Mouse (Mus musculus) embryonic facial prominence, embryonic 15.5 days (tissue): ENCODE data around the gene Slc30a3. TPM values are rescaled to one million over a fixed set of nuclear protein-coding genes. Genes with fewer than 3 reads are reported as not detected.
A peak's percentile ranks its signal among the peaks of the same experiment; 100 is the strongest.

Source experiments
- ATAC-seq: fragments of 200-750 bp; cut with Nextera tagmentation; 2 replicates; pipeline ENCODE4 v1.8.0; 2017; ENCODE audit warnings: low read depth, moderate TSS enrichment; ENCODE audit not compliant: insufficient number of reproducible peaks, low FRiP score, low TSS enrichment
- H3K27ac ChIP-seq: fragments of 300-500 bp; sonication (generic); replicated peaks from 2 replicates; pipeline ENCODE4 v1.5.1; 2015; ENCODE audit warnings: mild to moderate bottlenecking, inconsistent platforms
- H3K27me3 ChIP-seq: fragments of 300-500 bp; sonication (generic); 2 replicates; pipeline ENCODE4 v1.6.1; 2015; ENCODE audit warnings: inconsistent platforms
- H3K36me3 ChIP-seq: fragments of 300-500 bp; sonication (generic); 2 replicates; pipeline ENCODE4 v1.6.1; 2015; ENCODE audit warnings: mild to moderate bottlenecking, inconsistent platforms
- H3K4me1 ChIP-seq: fragments of 300-500 bp; sonication (generic); 2 replicates; pipeline ENCODE4 v1.6.1; 2015; ENCODE audit warnings: inconsistent platforms
- H3K4me2 ChIP-seq: fragments of 300-500 bp; sonication (generic); replicated peaks from 2 replicates; pipeline ENCODE4 v1.6.1; 2015; ENCODE audit warnings: mild to moderate bottlenecking, inconsistent platforms
- H3K4me3 ChIP-seq: fragments of 300-500 bp; sonication (generic); replicated peaks from 2 replicates; pipeline ENCODE4 v1.5.1; 2015; ENCODE audit warnings: mild to moderate bottlenecking, inconsistent platforms
- H3K9ac ChIP-seq: fragments of 300-500 bp; sonication (generic); 2 replicates; pipeline ENCODE4 v1.6.1; 2015; ENCODE audit warnings: inconsistent platforms
- H3K9me3 ChIP-seq: fragments of 300-500 bp; sonication (generic); replicated peaks from 2 replicates; pipeline ENCODE4 v1.6.1; 2016; ENCODE audit warnings: inconsistent platforms
- WGBS: fragments of 180-500 bp; shearing (Covaris S2); methylation state at CpG from one replicate; pipeline ENCODE4 v1.1.7; 2015; 5-methylcytosine and 5-hydroxymethylcytosine counted together
- polyA plus RNA-seq: library from polyadenylated mRNA; unstranded; fragments of >200 nt; fragmentation: Nextera tagmentation; extraction: Ambion mirVana; gene quantifications from 2 replicates; pipeline ENCODE4 v1.2.1, GENCODE M21; 2015

Slc30a3 gene
- polyA plus RNA-seq, 1 experiment from 2014 or later, result 0.60 TPM

- peak overlapping the region; percentile 79 for H3K4me2 ChIP-seq
- H3K36me3 ChIP-seq, result no peaks in the 10 kb centered on the region
- H3K27ac ChIP-seq, result no peak overlapping the region
- no peak for ATAC-seq
- H3K9ac ChIP-seq, result 0 out of 2 replicates have a peak overlapping the region, but pooled peaks have one; percentile 4
- H3K4me1 ChIP-seq, result peaks cover 34% of the 10 kb centered on the region
- peaks cover 96% of the 10 kb centered on the region for H3K27me3 ChIP-seq
- peak overlapping the region; percentile 45 for H3K4me3 ChIP-seq
- H3K9me3 ChIP-seq, result no peaks in the 10 kb centered on the region
- WGBS, result 1% methylated on average over 48 of the region's 53 CpGs
Observed at GRCm38 (mm10) chr5:31092231-31092975, 15.6 kb downstream of the Slc30a3 start.

- Histone ChIP-seq H3K27ac (no peak overlapping the region), H3K4me1 (no peaks in the 10 kb centered on the region), H3K4me3 (no peak overlapping the region), H3K27me3 (peaks cover 66% of the 10 kb centered on the region), H3K4me2 (no peak overlapping the region), H3K36me3 (no peaks in the 10 kb centered on the region), H3K9me3 (no peaks in the 10 kb centered on the region), H3K9ac (no peak overlapping the region)
- no peak for ATAC-seq
- WGBS, result 54% methylated on average over 2 of the region's 2 CpGs
Observed at GRCm38 (mm10) chr5:31087131-31087530, 20.9 kb downstream of the Slc30a3 start.

GRCm38 (mm10) chr5:31086606-31087005 is 21.4 kb downstream of the Slc30a3 start:
- no peaks in the 10 kb centered on the region for H3K4me1 ChIP-seq
- no peak for ATAC-seq
- no peak overlapping the region for H3K4me2 ChIP-seq
- H3K9ac ChIP-seq, result no peak overlapping the region
- no peaks in the 10 kb centered on the region for H3K9me3 ChIP-seq
- no peaks in the 10 kb centered on the region for H3K36me3 ChIP-seq
- 24% methylated on average over 7 of the region's 7 CpGs for WGBS
- H3K27me3 ChIP-seq, result peaks cover 65% of the 10 kb centered on the region
- no peak overlapping the region for H3K4me3 ChIP-seq
- H3K27ac ChIP-seq, result no peak overlapping the region

- Histone ChIP-seq H3K4me2 (no peak overlapping the region), H3K4me3 (no peak overlapping the region), H3K27ac (no peak overlapping the region), H3K36me3 (0 out of 2 replicates have a peak, but pooled peaks cover 2% of the 10 kb centered on the region), H3K9ac (no peak overlapping the region), H3K27me3 (peaks cover 38% of the 10 kb centered on the region), H3K9me3 (no peaks in the 10 kb centered on the region), H3K4me1 (peaks cover 7% of the 10 kb centered on the region; the same call in 1 of the 2 replicates)
- 7% methylated on average over 8 of the region's 8 CpGs for WGBS
- no peak for ATAC-seq
Observed at GRCm38 (mm10) chr5:31083949-31084348, 24.1 kb downstream of the Slc30a3 start.

- Histone ChIP-seq H3K27ac (no peak overlapping the region), H3K9me3 (no peaks in the 10 kb centered on the region), H3K4me3 (no peak overlapping the region), H3K4me1 (peaks cover 7% of the 10 kb centered on the region; the same call in 1 of the 2 replicates), H3K36me3 (peaks cover 11% of the 10 kb centered on the region), H3K9ac (no peak overlapping the region), H3K4me2 (no peak overlapping the region), H3K27me3 (peaks cover 30% of the 10 kb centered on the region)
- 40% methylated on average over 12 of the region's 12 CpGs for WGBS
- ATAC-seq, result no peak
Observed at GRCm38 (mm10) chr5:31082935-31083625, 25.0 kb downstream of the Slc30a3 start.

- no peak overlapping the region for H3K9ac ChIP-seq
- WGBS, result 10% methylated on average over 5 of the region's 5 CpGs
Observed at GRCm38 (mm10) chr5:31082355-31082754, 25.7 kb downstream of the Slc30a3 start.

GRCm38 (mm10) chr5:31081386-31081785 is 26.7 kb downstream of the Slc30a3 start:
- Histone ChIP-seq H3K4me1 (peaks cover 7% of the 10 kb centered on the region; the same call in 1 of the 2 replicates), H3K4me2 (no peak overlapping the region), H3K27me3 (peaks cover 21% of the 10 kb centered on the region), H3K9ac (no peak overlapping the region), H3K27ac (no peak overlapping the region), H3K4me3 (no peak overlapping the region), H3K9me3 (no peaks in the 10 kb centered on the region), H3K36me3 (peaks cover 28% of the 10 kb centered on the region)
- ATAC-seq, result no peak
- 78% methylated on average over 3 of the region's 3 CpGs for WGBS

More at GRCm38 (mm10) chr5:31082355-31082754, 25.7 kb downstream of the Slc30a3 start:
- Histone ChIP-seq H3K9me3 (no peaks in the 10 kb centered on the region), H3K27me3 (peaks cover 26% of the 10 kb centered on the region), H3K27ac (no peak overlapping the region), H3K36me3 (peaks cover 18% of the 10 kb centered on the region), H3K4me3 (no peak overlapping the region), H3K4me2 (no peak overlapping the region), H3K4me1 (peaks cover 7% of the 10 kb centered on the region; the same call in 1 of the 2 replicates)
- ATAC-seq, result no peak

GRCm38 (mm10) chr5:31080795-31081164 is 27.3 kb downstream of the Slc30a3 start:
- WGBS, result 59% methylated on average over 3 of the region's 3 CpGs
- Histone ChIP-seq H3K4me3 (no peak overlapping the region), H3K27ac (no peak overlapping the region), H3K27me3 (peaks cover 15% of the 10 kb centered on the region), H3K9ac (no peak overlapping the region), H3K4me1 (peaks cover 7% of the 10 kb centered on the region; the same call in 1 of the 2 replicates), H3K36me3 (peaks cover 34% of the 10 kb centered on the region), H3K4me2 (no peak overlapping the region), H3K9me3 (no peaks in the 10 kb centered on the region)
- no peak for ATAC-seq

GRCm38 (mm10) chr5:31080059-31080794 is 27.8 kb downstream of the Slc30a3 start:
- ATAC-seq, result no peak
- 53% methylated on average over 13 of the region's 13 CpGs for WGBS
- no peak overlapping the region for H3K9ac ChIP-seq
- H3K4me2 ChIP-seq, result no peak overlapping the region
- H3K4me1 ChIP-seq, result peaks cover 7% of the 10 kb centered on the region; the same call in 1 of the 2 replicates
- peaks cover 40% of the 10 kb centered on the region for H3K36me3 ChIP-seq
- H3K4me3 ChIP-seq, result no peak overlapping the region
- peaks cover 14% of the 10 kb centered on the region for H3K27me3 ChIP-seq
- no peak overlapping the region for H3K27ac ChIP-seq
- no peaks in the 10 kb centered on the region for H3K9me3 ChIP-seq

GRCm38 (mm10) chr5:31076346-31076745 is 31.7 kb downstream of the Slc30a3 start:
- ATAC-seq, result no peak

GRCm38 (mm10) chr5:31073176-31073575 is 34.9 kb downstream of the Slc30a3 start:
- H3K4me1 ChIP-seq, result no peaks in the 10 kb centered on the region
- no peak overlapping the region for H3K27ac ChIP-seq
- no peaks in the 10 kb centered on the region for H3K9me3 ChIP-seq
- WGBS, result 92% methylated on average over 12 of the region's 12 CpGs
- H3K4me3 ChIP-seq, result no peak overlapping the region
- no peak overlapping the region for H3K4me2 ChIP-seq
- H3K36me3 ChIP-seq, result peaks cover 97% of the 10 kb centered on the region
- H3K9ac ChIP-seq, result no peak overlapping the region
- no peak for ATAC-seq
- H3K27me3 ChIP-seq, result no peaks in the 10 kb centered on the region

More at GRCm38 (mm10) chr5:31076346-31076745, 31.7 kb downstream of the Slc30a3 start:
- Histone ChIP-seq H3K4me3 (no peak overlapping the region), H3K36me3 (peaks cover 77% of the 10 kb centered on the region), H3K9me3 (no peaks in the 10 kb centered on the region), H3K4me1 (peaks cover 7% of the 10 kb centered on the region; the same call in 1 of the 2 replicates), H3K27me3 (no peaks in the 10 kb centered on the region), H3K4me2 (no peak overlapping the region), H3K27ac (no peak overlapping the region), H3K9ac (no peak overlapping the region)
- WGBS, result 80% methylated on average over 13 of the region's 13 CpGs
